Mouse (Mus musculus) liver, embryonic 13.5 days (tissue): Measurements from ENCODE around the gene Ppp1r14b. TPM values are rescaled to one million over a fixed set of nuclear protein-coding genes. Genes with fewer than 3 reads are reported as not detected.

Source experiments
- ATAC-seq: fragments of 200-750 bp; cut with Nextera tagmentation; 2 replicates; pipeline ENCODE4 v1.8.0; 2017; ENCODE audit warnings: low read depth, mild to moderate bottlenecking, moderate number of reproducible peaks, moderate library complexity
- DNase-seq: peaks from one replicate; pipeline ENCODE4 v3.0.0; 2022
- H3K27ac ChIP-seq: fragments of 300-500 bp; sonication (generic); 2 replicates; pipeline ENCODE4 v1.5.1; 2015; ENCODE audit warnings: moderate library complexity, mild to moderate bottlenecking, inconsistent platforms
- H3K27me3 ChIP-seq: fragments of 300-500 bp; sonication (generic); 2 replicates; pipeline ENCODE4 v1.6.1; 2015; ENCODE audit warnings: mild to moderate bottlenecking, inconsistent platforms
- H3K36me3 ChIP-seq: fragments of 300-500 bp; sonication (generic); 2 replicates; pipeline ENCODE4 v1.6.1; 2015; ENCODE audit warnings: mild to moderate bottlenecking, inconsistent platforms
- H3K4me1 ChIP-seq: fragments of 300-500 bp; sonication (generic); replicated peaks from 2 replicates; pipeline ENCODE4 v1.6.1; 2015; ENCODE audit warnings: inconsistent platforms
- H3K4me2 ChIP-seq: fragments of 300-500 bp; sonication (generic); 2 replicates; pipeline ENCODE4 v1.6.1; 2015; ENCODE audit warnings: inconsistent platforms, mild to moderate bottlenecking, moderate library complexity
- H3K4me3 ChIP-seq: fragments of 300-500 bp; sonication (generic); replicated peaks from 2 replicates; pipeline ENCODE4 v1.5.1; 2015; ENCODE audit warnings: mild to moderate bottlenecking, inconsistent platforms
- H3K9ac ChIP-seq: fragments of 300-500 bp; sonication (generic); 2 replicates; pipeline ENCODE4 v1.6.1; 2015; ENCODE audit warnings: mild to moderate bottlenecking, inconsistent platforms
- H3K9me3 ChIP-seq: fragments of 300-500 bp; sonication (generic); replicated peaks from 2 replicates; pipeline ENCODE4 v1.6.1; 2016; ENCODE audit warnings: inconsistent platforms
- WGBS: fragments of 180-500 bp; shearing (Covaris S2); methylation state at CpG from one replicate; pipeline ENCODE4 v1.1.7; 2015; ENCODE audit not compliant: insufficient replicate concordance; 5-methylcytosine and 5-hydroxymethylcytosine counted together
- polyA plus RNA-seq: library from polyadenylated mRNA; unstranded; fragments of >200 nt; fragmentation: Nextera tagmentation; extraction: Ambion mirVana; gene quantifications from 2 replicates; pipeline ENCODE4 v1.2.1, GENCODE M21; 2015

Ppp1r14b gene
- 73.6 and 81.7 TPM in 2 replicates for polyA plus RNA-seq

DNA sequence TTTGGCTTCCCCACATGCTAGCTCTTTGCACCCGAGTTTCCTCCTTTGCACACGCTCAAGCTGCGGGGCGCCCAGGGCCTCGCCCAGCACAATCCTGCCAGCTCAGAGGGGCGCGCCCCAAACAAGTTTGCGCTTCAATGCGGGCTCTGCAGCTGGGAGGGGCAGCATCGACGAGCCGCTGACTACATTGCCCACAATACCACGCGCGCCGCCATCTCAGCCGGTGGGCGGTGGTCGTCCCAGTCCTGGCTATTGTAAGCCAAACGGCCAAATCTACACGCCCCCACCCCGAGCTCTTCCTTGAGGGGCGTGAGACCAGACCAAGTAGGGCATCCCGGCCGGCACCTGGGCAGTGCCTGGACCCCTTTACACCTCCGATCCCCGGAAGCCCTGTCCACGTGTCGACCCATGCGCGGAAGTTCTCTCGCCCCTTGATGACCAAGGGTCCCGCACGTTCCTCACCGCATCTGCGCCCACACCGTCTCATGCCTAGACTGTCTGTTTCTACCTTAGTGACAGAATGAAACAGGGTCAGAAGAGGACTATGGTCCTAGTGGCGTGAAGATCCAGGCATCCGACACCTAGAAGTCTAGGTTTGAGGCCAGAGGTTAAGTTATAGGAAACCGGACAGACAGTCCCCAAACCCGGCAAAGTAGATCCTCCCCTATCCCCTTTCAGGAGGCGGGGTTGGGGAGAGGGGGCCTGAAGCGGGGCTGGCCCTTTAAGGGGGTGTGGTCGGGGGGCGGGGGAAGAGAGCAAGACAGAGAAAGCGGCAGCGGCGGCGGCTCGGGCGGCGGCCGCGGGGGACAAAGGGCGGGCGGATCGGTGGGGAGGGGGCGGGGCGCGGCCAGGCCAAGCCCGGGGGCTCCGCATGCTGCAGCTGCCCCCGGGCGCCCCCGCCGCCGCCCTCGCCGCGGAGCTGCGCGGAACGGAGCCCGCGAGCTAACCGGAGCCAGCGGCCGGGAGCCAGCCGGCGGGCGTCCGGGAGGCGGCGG, at the start of gene Ppp1r14b:
TSS of gene Ppp1r14b (plus strand) at position 758 of the 995 bp plus-strand sequence.
- Histone ChIP-seq H3K9me3 (no peaks in the 10 kb centered on the region), H3K4me1 (peaks cover 90% of the 10 kb centered on the region), H3K4me3 (peak within 1 kb of the TSS; percentile 74), H3K27ac (peak within 1 kb of the TSS; percentile 87), H3K36me3 (peaks cover 25% of the 10 kb centered on the region), H3K27me3 (no peaks in the 10 kb centered on the region), H3K4me2 (peak within 1 kb of the TSS; percentile 82), H3K9ac (peak within 1 kb of the TSS; percentile 81)
- WGBS = under 1% methylated on average over 67 of the region's 84 CpGs
- peak; percentile 69 for ATAC-seq
- peak; percentile 84 for DNase-seq

DNA sequence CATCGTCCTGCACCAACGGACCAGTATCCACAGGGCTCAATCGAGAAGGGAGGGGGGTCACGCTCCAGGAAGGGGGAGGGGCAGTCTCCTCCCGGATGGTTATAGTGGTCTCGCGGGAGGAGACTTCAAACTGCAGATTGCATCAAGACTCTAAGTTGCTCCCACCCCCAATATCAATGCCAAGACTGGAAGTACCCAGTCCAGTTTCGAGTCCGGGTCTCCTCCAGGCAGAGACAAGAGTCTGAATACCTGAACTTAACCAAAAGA, 49.5 kb upstream of the Ppp1r14b start, which contains the start of gene Catsperz:
TSS of gene Catsperz (minus strand) at position 74 of the 267 bp plus-strand sequence.
- Histone ChIP-seq H3K27ac (no peak within 1 kb of the TSS), H3K4me2 (peak within 1 kb of the TSS; percentile 42), H3K9me3 (no peaks in the 10 kb centered on the region), H3K4me3 (peak within 1 kb of the TSS; percentile 32), H3K36me3 (no peaks in the 10 kb centered on the region), H3K9ac (no peak within 1 kb of the TSS; the same call in 1 of the 2 replicates), H3K27me3 (peaks cover 67% of the 10 kb centered on the region), H3K4me1 (peaks cover 53% of the 10 kb centered on the region)
- DNase-seq (no peak), ATAC-seq (no peak)
- 4% methylated on average over 9 of the region's 9 CpGs for WGBS

DNA sequence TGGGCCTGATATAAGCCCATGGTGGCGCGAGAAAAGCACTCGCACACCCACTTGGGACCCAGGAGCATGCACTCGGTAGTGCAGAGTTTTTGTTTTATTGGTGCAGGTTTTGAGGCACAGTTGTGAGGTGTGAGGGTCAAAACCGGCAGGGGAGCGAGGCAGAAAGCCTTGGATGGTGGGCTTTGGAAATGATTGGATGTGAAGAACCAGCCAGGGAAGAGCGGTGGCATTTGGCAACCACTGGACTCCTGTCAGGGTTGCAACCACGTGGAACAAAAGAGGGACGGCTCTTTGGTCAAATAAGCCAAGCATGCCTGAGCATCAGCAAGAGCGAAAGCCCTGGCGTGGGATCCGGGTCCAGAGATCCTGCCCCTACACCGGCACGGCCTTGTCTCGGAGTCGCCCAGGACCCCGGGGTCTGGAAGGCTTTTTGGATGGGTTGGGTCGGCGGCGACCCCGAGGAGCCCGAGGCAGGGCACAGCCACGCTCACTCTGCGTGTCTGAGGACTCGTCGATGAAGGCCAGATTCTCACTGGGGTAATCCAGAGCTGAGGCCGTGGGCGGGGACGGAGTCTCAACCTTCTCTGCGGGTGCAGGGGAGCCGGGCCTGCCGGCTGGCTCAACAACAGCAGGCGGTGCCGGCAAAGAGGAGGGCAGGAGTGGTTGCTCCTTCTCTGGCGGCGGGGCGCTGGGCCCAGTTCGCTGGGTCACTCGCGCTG, 49.0 kb upstream of the Ppp1r14b start:
- H3K9ac ChIP-seq = no peak overlapping the region
- 18% methylated on average over 40 of the region's 40 CpGs for WGBS
- no peak for DNase-seq
- H3K4me2 ChIP-seq = peak overlapping the region; percentile 42; the same call in 1 of the 2 replicates
- peaks cover 47% of the 10 kb centered on the region for H3K4me1 ChIP-seq
- H3K9me3 ChIP-seq = no peaks in the 10 kb centered on the region
- no peak for ATAC-seq
- peaks cover 72% of the 10 kb centered on the region for H3K27me3 ChIP-seq
- no peak overlapping the region for H3K27ac ChIP-seq
- peak overlapping the region; percentile 10; the same call in 1 of the 2 replicates for H3K4me3 ChIP-seq
- H3K36me3 ChIP-seq = no peaks in the 10 kb centered on the region

DNA sequence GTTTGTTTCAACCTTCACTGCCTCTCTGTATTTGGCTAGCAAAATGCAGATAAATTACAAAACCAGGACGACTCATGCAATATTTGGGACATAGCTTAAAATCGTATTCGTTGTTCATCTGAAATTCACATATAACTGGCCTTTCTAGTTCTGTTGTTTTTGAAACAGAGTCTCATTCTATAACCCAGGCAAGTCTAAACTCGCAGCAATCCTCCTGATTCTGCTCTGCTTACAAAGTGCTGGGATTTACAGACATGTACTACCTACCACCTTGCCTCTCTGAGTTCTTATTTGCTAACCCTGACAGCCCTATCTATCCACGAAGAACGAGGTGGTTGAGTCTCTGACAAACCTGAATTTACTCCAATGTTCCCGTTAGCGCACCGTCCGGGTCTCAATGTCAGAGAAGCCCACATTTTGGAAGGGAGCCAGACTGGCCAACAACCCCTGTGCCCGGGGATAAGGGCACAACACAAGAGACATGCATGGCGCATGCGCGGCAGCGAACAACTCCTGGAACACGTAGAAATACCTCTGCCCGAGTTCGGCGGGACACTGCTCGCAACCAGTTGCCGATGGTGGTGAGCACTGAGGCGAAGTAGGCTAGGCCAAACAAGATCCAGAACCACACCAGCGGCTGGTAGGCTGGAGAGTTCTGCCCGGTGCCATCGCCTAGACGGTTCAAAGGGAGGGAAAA, 48.1 kb upstream of the Ppp1r14b start:
- H3K4me2 ChIP-seq = peak overlapping the region; percentile 38
- 20% methylated on average over 26 of the region's 26 CpGs for WGBS
- ATAC-seq (no peak), DNase-seq (no peak)
- H3K27me3 ChIP-seq = peaks cover 81% of the 10 kb centered on the region
- no peaks in the 10 kb centered on the region for H3K36me3 ChIP-seq
- peak overlapping the region; percentile 27 for H3K4me3 ChIP-seq
- peak overlapping the region; percentile 4; the same call in 1 of the 2 replicates for H3K9ac ChIP-seq
- H3K4me1 ChIP-seq = peaks cover 40% of the 10 kb centered on the region
- no peaks in the 10 kb centered on the region for H3K9me3 ChIP-seq
- no peak overlapping the region for H3K27ac ChIP-seq

DNA sequence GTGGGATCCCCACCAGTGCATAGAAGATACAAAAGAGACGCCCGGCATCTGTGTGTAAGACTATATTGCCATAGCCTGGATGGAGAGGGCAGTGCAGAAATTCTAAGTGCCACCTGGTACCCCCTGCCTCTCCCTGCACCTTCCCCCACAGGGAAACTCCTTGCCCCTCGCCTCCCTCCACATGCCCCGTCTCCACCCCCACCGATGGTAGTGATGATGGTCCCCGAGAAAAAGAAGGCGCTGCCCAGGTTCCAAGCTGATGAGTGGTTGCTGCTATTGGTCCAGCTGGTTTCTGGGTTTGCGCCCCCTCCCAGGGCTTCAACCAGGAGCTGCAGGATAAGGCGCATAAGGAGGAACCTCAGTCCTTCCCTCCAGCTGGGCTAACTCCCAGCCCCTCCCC, 46.7 kb upstream of the Ppp1r14b start:
- no peak overlapping the region for H3K4me2 ChIP-seq
- H3K27me3 ChIP-seq = peaks cover 95% of the 10 kb centered on the region
- H3K9ac ChIP-seq = no peak overlapping the region
- no peak overlapping the region for H3K4me3 ChIP-seq
- peaks cover 30% of the 10 kb centered on the region for H3K4me1 ChIP-seq
- 15% methylated on average over 9 of the region's 9 CpGs for WGBS
- DNase-seq = no peak
- no peaks in the 10 kb centered on the region for H3K36me3 ChIP-seq
- H3K27ac ChIP-seq = no peak overlapping the region
- no peaks in the 10 kb centered on the region for H3K9me3 ChIP-seq
- no peak for ATAC-seq

DNA sequence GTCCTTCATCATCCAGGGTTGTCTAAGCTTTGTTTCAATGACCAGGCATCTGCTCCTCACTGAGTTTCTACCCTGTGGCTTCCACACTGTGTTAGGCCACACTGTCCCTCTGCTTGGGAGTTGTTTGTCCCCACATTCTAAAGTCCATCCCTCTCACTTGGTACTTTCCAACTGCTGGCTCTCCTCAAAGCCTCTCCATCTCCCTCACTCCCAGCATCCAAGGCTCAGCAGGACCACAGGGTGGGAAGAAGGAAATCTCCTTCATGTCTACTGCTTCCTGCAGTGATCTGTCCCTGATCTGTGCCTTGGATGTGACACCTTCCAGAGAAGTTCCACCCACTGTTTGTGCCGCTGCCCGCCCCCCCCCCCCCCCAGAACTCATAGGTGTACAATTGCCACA, 43.8 kb upstream of the Ppp1r14b start:
- H3K9me3 ChIP-seq = no peaks in the 10 kb centered on the region
- H3K4me3 ChIP-seq = no peak overlapping the region
- ATAC-seq (no peak), DNase-seq (no peak)
- no peak overlapping the region for H3K27ac ChIP-seq
- H3K9ac ChIP-seq = no peak overlapping the region
- H3K27me3 ChIP-seq = peaks cover 97% of the 10 kb centered on the region
- no peak overlapping the region for H3K4me2 ChIP-seq
- 0% methylated on average over 2 of the region's 2 CpGs for whole genome bisulfite sequencing
- peaks cover 19% of the 10 kb centered on the region for H3K4me1 ChIP-seq
- H3K36me3 ChIP-seq = no peaks in the 10 kb centered on the region

DNA sequence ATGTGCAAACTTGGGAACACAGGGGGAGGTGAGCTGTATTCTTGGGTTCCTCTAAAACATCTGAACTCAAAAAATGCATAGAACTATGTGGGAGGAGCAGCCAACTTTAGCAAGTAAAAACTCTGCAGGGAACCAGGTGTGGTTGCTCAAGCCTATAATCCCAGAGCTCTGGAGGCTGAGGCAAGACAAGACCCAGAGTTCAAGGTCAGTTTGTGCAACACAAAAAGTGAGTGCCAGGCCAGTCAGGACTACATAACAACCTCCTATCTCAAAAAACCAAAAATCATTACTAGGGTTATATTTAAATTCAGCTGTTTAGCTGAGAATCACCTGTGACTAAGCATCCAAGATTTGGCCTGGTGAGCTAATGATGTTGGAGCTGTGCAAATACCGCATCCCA, 42.8 kb upstream of the Ppp1r14b start:
- H3K27ac ChIP-seq = no peak overlapping the region
- peaks cover 91% of the 10 kb centered on the region for H3K27me3 ChIP-seq
- 37% methylated on average over 1 of the region's 1 CpGs for WGBS

DNA sequence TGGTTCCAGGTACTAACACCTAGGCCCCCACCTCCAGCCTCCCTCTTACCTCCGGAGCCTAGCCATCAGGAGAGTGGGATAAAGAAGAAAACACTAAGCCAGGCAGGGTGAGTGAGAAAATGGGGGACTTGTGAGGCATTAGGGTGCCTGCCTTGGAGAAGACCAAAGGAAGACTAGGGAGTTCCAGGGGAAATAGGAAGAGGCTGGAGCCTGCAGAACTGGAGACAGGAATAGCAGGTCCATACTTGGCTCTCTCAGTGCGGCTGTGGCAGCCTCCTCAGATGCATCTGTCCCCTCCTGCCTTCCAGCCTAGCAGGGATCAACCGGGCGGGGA, 41.7 kb upstream of the Ppp1r14b start:
- ATAC-seq = no peak
- no peak overlapping the region for H3K4me2 ChIP-seq
- no peak overlapping the region for H3K27ac ChIP-seq
- H3K4me1 ChIP-seq = peaks cover 8% of the 10 kb centered on the region
- H3K4me3 ChIP-seq = no peak overlapping the region
- 18% methylated on average over 4 of the region's 4 CpGs for WGBS
- H3K36me3 ChIP-seq = no peaks in the 10 kb centered on the region
- H3K27me3 ChIP-seq = peaks cover 83% of the 10 kb centered on the region
- H3K9me3 ChIP-seq = no peaks in the 10 kb centered on the region
- DNase-seq = no peak
- H3K9ac ChIP-seq = no peak overlapping the region

More for the DNA sequence above, 42.8 kb upstream of the Ppp1r14b start:
- Histone ChIP-seq H3K4me1 (peaks cover 9% of the 10 kb centered on the region), H3K9ac (no peak overlapping the region), H3K4me3 (no peak overlapping the region), H3K9me3 (no peaks in the 10 kb centered on the region), H3K36me3 (no peaks in the 10 kb centered on the region), H3K4me2 (no peak overlapping the region)
- DNase-seq (no peak), ATAC-seq (no peak)

DNA sequence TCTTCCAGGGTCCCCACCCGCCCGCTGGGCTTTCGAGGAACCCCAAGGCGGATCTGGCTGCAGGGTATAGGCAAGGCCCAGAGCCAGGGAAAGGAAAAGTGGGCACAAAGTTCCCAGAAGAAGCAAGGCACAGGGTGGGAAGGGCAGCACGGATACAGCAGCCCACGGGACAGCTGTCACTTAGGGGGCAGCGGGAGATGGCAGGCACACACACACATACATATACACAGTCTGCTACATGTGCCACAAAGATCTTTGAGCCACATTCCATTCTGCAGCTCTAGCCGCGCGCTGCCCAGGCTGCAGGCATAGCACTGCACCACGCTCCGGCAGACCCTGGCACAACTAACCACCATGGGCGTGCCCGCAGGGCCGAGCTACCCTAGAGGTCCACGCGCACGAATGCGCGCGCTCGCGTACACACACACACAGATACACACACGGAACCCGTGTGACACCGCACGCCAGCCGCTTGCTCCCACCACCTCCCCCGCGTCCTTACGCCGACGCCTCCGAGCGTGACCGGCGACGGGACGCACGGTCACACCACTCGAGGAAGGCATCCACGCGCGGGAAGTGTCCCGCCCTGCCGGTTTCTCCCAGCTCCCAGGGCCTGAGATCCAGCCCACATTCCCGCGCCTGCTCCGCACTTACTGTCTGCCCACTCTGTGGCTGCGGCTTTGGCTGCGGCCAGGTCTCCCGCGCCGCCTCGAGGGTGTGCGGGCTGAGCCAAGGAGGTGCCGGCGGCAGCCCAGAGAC, 41.2 kb upstream of the Ppp1r14b start:
- DNase-seq = no peak
- 0 out of 2 replicates have a peak overlapping the region, but pooled peaks have one; percentile 9 for H3K9ac ChIP-seq
- H3K36me3 ChIP-seq = no peaks in the 10 kb centered on the region
- no peak overlapping the region for H3K27ac ChIP-seq
- 9% methylated on average over 50 of the region's 58 CpGs for WGBS
- no peak for ATAC-seq
- H3K4me3 ChIP-seq = peak overlapping the region; percentile 33
- H3K9me3 ChIP-seq = no peaks in the 10 kb centered on the region
- H3K4me2 ChIP-seq = peak overlapping the region; percentile 53
- H3K27me3 ChIP-seq = peaks cover 78% of the 10 kb centered on the region
- H3K4me1 ChIP-seq = peaks cover 8% of the 10 kb centered on the region

DNA sequence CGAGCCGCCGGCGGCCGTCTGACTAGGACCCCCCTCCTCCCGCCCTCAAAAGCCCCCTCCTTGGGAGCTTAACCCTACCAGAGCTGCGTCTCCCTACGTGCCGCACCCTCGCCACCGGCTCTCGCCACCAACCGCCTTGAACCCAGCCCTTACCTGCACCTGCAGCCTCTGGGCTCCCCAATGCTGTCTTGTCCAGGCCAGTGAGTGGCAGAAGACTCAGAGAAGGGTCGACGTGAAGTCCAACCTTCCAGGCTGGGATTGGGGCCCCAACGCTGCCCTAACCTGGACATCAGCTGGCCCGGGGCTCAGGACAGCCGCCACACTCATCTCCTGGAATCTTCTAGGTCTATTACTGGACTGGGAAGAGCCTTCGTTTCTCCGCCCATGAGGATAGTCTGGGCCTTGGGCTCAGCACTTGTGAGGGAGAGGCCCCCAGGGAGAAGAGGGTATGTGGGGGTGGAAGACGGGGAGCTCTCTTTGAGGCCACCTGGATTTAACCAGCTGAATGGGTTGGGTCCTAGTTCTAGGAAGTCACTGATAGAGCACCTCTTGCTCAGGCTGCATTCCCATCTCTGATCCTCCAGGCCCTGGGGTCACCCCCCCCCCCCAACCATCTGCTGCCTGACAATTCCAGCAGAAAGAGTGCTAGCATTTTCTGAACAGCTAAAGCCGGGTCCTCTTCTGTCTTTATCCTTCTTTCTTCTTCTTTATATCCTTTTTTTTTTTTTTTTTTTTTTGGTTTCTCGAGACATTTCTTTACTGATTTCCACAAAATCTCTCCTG, 40.4 kb upstream of the Ppp1r14b start, which contains the start of gene Kcnk4:
TSS of gene Kcnk4 (minus strand) at position 321 of the 783 bp plus-strand sequence.
- Histone ChIP-seq H3K4me3 (peak within 1 kb of the TSS; percentile 33), H3K27me3 (peaks cover 71% of the 10 kb centered on the region), H3K4me2 (peak within 1 kb of the TSS; percentile 53), H3K4me1 (peaks cover 8% of the 10 kb centered on the region), H3K27ac (no peak within 1 kb of the TSS), H3K9ac (0 out of 2 replicates have a peak within 1 kb of the TSS, but pooled peaks have one; percentile 9), H3K36me3 (no peaks in the 10 kb centered on the region), H3K9me3 (no peaks in the 10 kb centered on the region)
- ATAC-seq (no peak), DNase-seq (no peak)
- WGBS = 17% methylated on average over 19 of the region's 23 CpGs
